Mouse (Mus musculus) heart, postnatal 0 days (tissue): ENCODE data around the gene Slc9a9.

Experiments
- CTCF ChIP-seq: IDR thresholded peaks from 2 replicates; pipeline ENCODE4 v1.5.1; 2016; ENCODE audit warnings: antibody characterized with exemption, control low read depth, low read depth
- EP300 ChIP-seq: IDR thresholded peaks from 2 replicates; pipeline ENCODE4 v1.6.1; 2016; ENCODE audit warnings: antibody characterized with exemption, low read depth

GRCm38 (mm10) chr9:94889647-94890046, 219.9 kb downstream of the Slc9a9 start:
- TF ChIP-seq EP300: no peak
- TF ChIP-seq CTCF: no peak
